ENCODE assay signal across 8 mouse cellular contexts in genomic region chr12:8673974-8674306, GRCm38 (mm10). TPM values are rescaled to one million over a fixed set of nuclear protein-coding genes. Genes with fewer than 3 reads are reported as not detected.
DNase-seq lines count a peak whose midpoint lies in the region; ATAC-seq lines count a peak whose summit lies in the region.

Gene Pum2 (plus strand): TSS chr12:8674134.

- H3K4me1 ChIP-seq in megakaryocyte, embryonic 14.5 days = peaks cover 38% of the 10 kb centered on the region

- peaks cover 9% of the 10 kb centered on the region; the same call in 1 of the 2 replicates for H3K9me3 ChIP-seq in megakaryocyte, embryonic 14.5 days

- peak within 1 kb of the TSS; percentile 100 for H3K4me3 ChIP-seq in megakaryocyte, embryonic 14.5 days (replicated peaks)

- peaks cover 3% of the 10 kb centered on the region for H3K36me3 ChIP-seq in megakaryocyte, embryonic 14.5 days (replicated peaks; ENCODE audit: low read length)

- peak; percentile 91 for ATAC-seq in common myeloid progenitor, adult 5-6 weeks (replicated peaks; ENCODE audit: low read depth, poor library complexity, severe bottlenecking)

- peak; percentile 96 for DNase-seq in ZHBTc4 (ENCODE audit: low read depth, low spot score)
- peak; percentile 88 to 91 for DNase-seq in gastrocnemius, adult 8-10 months (ENCODE audit: low spot score in 2 of 2)
- DNase-seq in hindlimb bud, embryonic 11.5 days (ENCODE audit: extremely low spot score, low read depth, low spot score) = peak; percentile 67
- DNase-seq in left cerebral cortex, adult 8-10 months (ENCODE audit: low spot score in 2 of 2) = peak; percentile 85 to 91
- peak; percentile 95 to 96 for DNase-seq in right cerebral cortex, postnatal 10 days (ENCODE audit: low spot score in 2 of 2)
- DNase-seq in urinary bladder, postnatal 25 days (ENCODE audit: low spot score) = peak; percentile 93

- no peaks in the 10 kb centered on the region for H3K27me3 ChIP-seq in megakaryocyte, embryonic 14.5 days (replicated peaks)

RNA-seq across cellular contexts. Expression of gene Pum2, which starts in this region (rescaled TPM):
- total RNA-seq in common myeloid progenitor, adult 5-6 weeks (2017) = 201 and 210 TPM in 2 replicates
- 10 to 100 TPM; 80.0 to 94.9 (median 88.2) TPM for total RNA-seq in gastrocnemius, adult 8-10 months (2022)
- total RNA-seq in left cerebral cortex, adult 8-10 months (2022) = 100 to 1,000 TPM; 173 to 210 (median 192) TPM
- 1.1 and 9.0 TPM in 2 replicates for polyA plus RNA-seq in megakaryocyte, embryonic 14.5 days (2012; ENCODE audit: insufficient read depth, low replicate concordance)

Comparison
In these comparisons a context has a peak if more than half of its experiments do, and no peak if none do; other contexts are left out.
1. Peak in every context shown above with its lines: DNase-seq, ATAC-seq and H3K4me3 ChIP-seq.